Mouse (Mus musculus) G1E (cell line): ENCODE measurements around the gene Hnrnpf. TPM values are rescaled to one million over a fixed set of nuclear protein-coding genes. Genes with fewer than 3 reads are reported as not detected.

Source experiments
- ATAC-seq: 2 replicates; pipeline ENCODE4 v1.8.0; 2016; ENCODE audit warnings: mild to moderate bottlenecking; ENCODE audit not compliant: insufficient number of reproducible peaks, poor library complexity, low FRiP score, severe bottlenecking; ENCODE audit errors: extremely low read depth
- DNase-seq: peaks from one replicate; pipeline ENCODE4 v3.0.0; 2012; ENCODE audit warnings: low spot score
- H3K27me3 ChIP-seq: 2 replicates; pipeline ENCODE4 v1.6.1; 2012; ENCODE audit warnings: mild to moderate bottlenecking, low read length, inconsistent platforms; ENCODE audit not compliant: insufficient read depth
- H3K36me3 ChIP-seq: replicated peaks from 2 replicates; pipeline ENCODE3; 2012; ENCODE audit warnings: mild to moderate bottlenecking, inconsistent platforms
- H3K4me1 ChIP-seq: 2 replicates; pipeline ENCODE4 v1.6.1; 2012; ENCODE audit warnings: low read depth, low read length, inconsistent platforms, mixed read lengths; ENCODE audit not compliant: insufficient read depth
- H3K4me3 ChIP-seq: 2 replicates; pipeline ENCODE4 v1.5.1; 2012; ENCODE audit warnings: low read depth, mild to moderate bottlenecking, inconsistent platforms, low read length, moderate library complexity, mixed read lengths
- H3K9me3 ChIP-seq: replicated peaks from 2 replicates; pipeline ENCODE4 v1.6.1; 2012; ENCODE audit warnings: inconsistent platforms
- CTCF ChIP-seq: IDR thresholded peaks from 2 replicates; pipeline ENCODE4 v1.5.1; 2012; ENCODE audit warnings: low read depth, low read length, inconsistent platforms, mixed read lengths
- GATA1 ChIP-seq: IDR thresholded peaks from 2 replicates; pipeline ENCODE4 v1.6.1; 2012; ENCODE audit warnings: borderline replicate concordance, low read length, inconsistent platforms, mixed read lengths
- GATA2 ChIP-seq: IDR thresholded peaks from 2 replicates; pipeline ENCODE4 v1.6.1; 2012; ENCODE audit warnings: low read depth, low read length, inconsistent platforms, borderline replicate concordance
- POLR2AphosphoS5 ChIP-seq: IDR thresholded peaks from 2 replicates; pipeline ENCODE4 v1.6.1; 2012; ENCODE audit warnings: low read depth, low read length, inconsistent platforms; ENCODE audit not compliant: insufficient replicate concordance
- TAL1 ChIP-seq: conservative IDR thresholded peaks from 2 replicates; pipeline ENCODE4 v1.6.1; 2012; ENCODE audit warnings: low read depth, low read length, inconsistent platforms, mixed read lengths
- polyA plus RNA-seq: library from polyadenylated mRNA; stranded (reverse); fragments of >175 nt; gene quantifications from 2 replicates; pipeline ENCODE4 v1.2.3, GENCODE M21; 2012
- total RNA-seq, 2 experiments: library from RNA; stranded (forward) in 1 of 2; stranded (reverse) in 1 of 2; fragments of 200-1000 nt in 1 of 2; fragments of >200 nt in 1 of 2; fragmentation: Nextera tagmentation in 1 of 2; gene quantifications; 2 replicates each; pipeline ENCODE4 v1.2.3; 2014 to 2017

The Hnrnpf gene
- total and polyA plus RNA-seq, 3 experiments = 204 to 1,876 (median 483) TPM

GRCm38 (mm10) chr6:117927955-117928354, 27.8 kb downstream of the Hnrnpf start:
- Histone ChIP-seq H3K9me3 (no peaks in the 10 kb centered on the region), H3K36me3 (peaks cover 66% of the 10 kb centered on the region), H3K4me3 (no peak overlapping the region), H3K4me1 (peaks cover 9% of the 10 kb centered on the region; the same call in 1 of the 2 replicates), H3K27me3 (no peaks in the 10 kb centered on the region)
- DNase-seq (no peak), ATAC-seq (no peak)
- no peak for TF ChIP-seq CTCF
- TF ChIP-seq TAL1 = no peak
- TF ChIP-seq GATA2 = no peak
- TF ChIP-seq GATA1 = no peak
- no peak for TF ChIP-seq POLR2AphosphoS5

GRCm38 (mm10) chr6:117928746-117929145, 28.6 kb downstream of the Hnrnpf start:
- Histone ChIP-seq H3K4me1 (peaks cover 9% of the 10 kb centered on the region; the same call in 1 of the 2 replicates), H3K36me3 (peaks cover 67% of the 10 kb centered on the region), H3K9me3 (no peaks in the 10 kb centered on the region), H3K27me3 (no peaks in the 10 kb centered on the region), H3K4me3 (no peak overlapping the region)
- TF ChIP-seq GATA1 (no peak), CTCF (no peak), POLR2AphosphoS5 (no peak), GATA2 (no peak), TAL1 (no peak)
- ATAC-seq (no peak), DNase-seq (no peak)

- peaks cover 76% of the 10 kb centered on the region for H3K36me3 ChIP-seq
- ATAC-seq (no peak), DNase-seq (no peak)
- no peaks in the 10 kb centered on the region for H3K9me3 ChIP-seq
- TF ChIP-seq GATA1 (no peak), GATA2 (no peak), TAL1 (no peak), CTCF (no peak), POLR2AphosphoS5 (no peak)
- H3K4me1 ChIP-seq = peaks cover 12% of the 10 kb centered on the region
- H3K27me3 ChIP-seq = no peaks in the 10 kb centered on the region
- H3K4me3 ChIP-seq = no peak overlapping the region
Observed at GRCm38 (mm10) chr6:117929945-117930655, 30.0 kb downstream of the Hnrnpf start.

- H3K36me3 ChIP-seq = peaks cover 56% of the 10 kb centered on the region
- H3K27me3 ChIP-seq = no peaks in the 10 kb centered on the region
- peak; percentile 47 for ATAC-seq
- H3K9me3 ChIP-seq = no peaks in the 10 kb centered on the region
- peaks cover 9% of the 10 kb centered on the region for H3K4me1 ChIP-seq
- H3K4me3 ChIP-seq = no peak overlapping the region
- TF ChIP-seq CTCF (no peak), GATA2 (no peak), POLR2AphosphoS5 (no peak), GATA1 (no peak), TAL1 (no peak)
- DNase-seq = no peak
Observed at GRCm38 (mm10) chr6:117932325-117933051, 32.4 kb downstream of the Hnrnpf start.

GRCm38 (mm10) chr6:117934301-117934700, 34.2 kb downstream of the Hnrnpf start:
- Histone ChIP-seq H3K27me3 (no peaks in the 10 kb centered on the region), H3K9me3 (no peaks in the 10 kb centered on the region), H3K4me1 (peaks cover 9% of the 10 kb centered on the region), H3K4me3 (no peak overlapping the region), H3K36me3 (peaks cover 38% of the 10 kb centered on the region)
- no peak for ATAC-seq
- TF ChIP-seq GATA1 (no peak), GATA2 (no peak), TAL1 (no peak), CTCF (no peak), POLR2AphosphoS5 (no peak)
- DNase-seq = no peak
